Mouse (Mus musculus) liver, adult 2 months (tissue): ENCODE measurements around the gene Nbl1. TPM values are rescaled to one million over a fixed set of nuclear protein-coding genes. Genes with fewer than 3 reads are reported as not detected.
A peak's percentile ranks its signal among the peaks of the same experiment; 100 is the strongest.

Source experiments
- DNase-seq: peaks from one replicate; pipeline ENCODE4 v3.0.0-alpha.2; 2011; ENCODE audit warnings: low read depth, low spot score; ENCODE audit errors: extremely low read depth
- H3K27ac ChIP-seq: fragments of 200-500 bp; replicated peaks from 2 replicates; pipeline ENCODE4 v1.5.1; 2012; ENCODE audit warnings: low read depth, mild to moderate bottlenecking, control low read depth, inconsistent platforms, low read length; ENCODE audit not compliant: insufficient read depth
- H3K27me3 ChIP-seq: fragments of 200-500 bp; 2 replicates; pipeline ENCODE4 v1.6.1; 2012; ENCODE audit warnings: mild to moderate bottlenecking, moderate library complexity, low read length, inconsistent platforms; ENCODE audit not compliant: control insufficient read depth, insufficient read depth
- H3K36me3 ChIP-seq: fragments of 200-500 bp; 2 replicates; pipeline ENCODE4 v1.6.1; 2012; ENCODE audit warnings: low read length, inconsistent platforms; ENCODE audit not compliant: control insufficient read depth, insufficient read depth
- H3K4me1 ChIP-seq: fragments of 200-500 bp; 2 replicates; pipeline ENCODE4 v1.6.1; 2011; ENCODE audit warnings: low read length; ENCODE audit not compliant: control insufficient read depth, insufficient read depth
- H3K4me3 ChIP-seq: fragments of 200-500 bp; 2 replicates; pipeline ENCODE4 v1.5.1; 2011; ENCODE audit warnings: low read depth, mild to moderate bottlenecking, control low read depth, low read length, moderate library complexity; ENCODE audit not compliant: insufficient read depth
- H3K79me2 ChIP-seq: fragments of 200-500 bp; 2 replicates; pipeline ENCODE4 v1.6.1; 2012; ENCODE audit warnings: inconsistent platforms, mild to moderate bottlenecking, low read length, moderate library complexity; ENCODE audit not compliant: control insufficient read depth, insufficient read depth
- H3K9ac ChIP-seq: fragments of 200-500 bp; 2 replicates; pipeline ENCODE4 v1.6.1; 2012; ENCODE audit warnings: low read depth, mild to moderate bottlenecking, control low read depth, inconsistent platforms, low read length
- CTCF ChIP-seq: fragments of 200-500 bp; IDR thresholded peaks from 2 replicates; pipeline ENCODE4 v1.5.1; 2011; ENCODE audit warnings: low read depth, low read length, control low read depth
- POLR2A ChIP-seq: fragments of 200-500 bp; IDR thresholded peaks from 2 replicates; pipeline ENCODE4 v1.6.1; 2011; ENCODE audit warnings: low read length, control low read depth; ENCODE audit not compliant: insufficient read depth; ENCODE audit errors: extremely low read depth
- WGBS: fragments of 180-500 bp; shearing (Covaris S2); methylation state at CpG from one replicate; pipeline ENCODE4 v1.1.7; 2018; 5-methylcytosine and 5-hydroxymethylcytosine counted together
- polyA plus RNA-seq: library from polyadenylated mRNA; depleted of rRNA; stranded (reverse); fragments of >200 nt; gene quantifications from 2 replicates; pipeline ENCODE4 v1.2.3, GENCODE M21; 2012
- total RNA-seq: library from RNA; depleted of rRNA; stranded (reverse); fragments of >200 nt; gene quantifications from 2 replicates; pipeline ENCODE4 v1.2.3, GENCODE M21; 2014

Gene Nbl1
- total and polyA plus RNA-seq, 2 experiments = 0.37 to 1.1 TPM

GRCm38 (mm10) chr4:139095406-139095805 is 2.6 kb upstream of the Nbl1 start:
- DNase-seq = no peak
- H3K79me2 ChIP-seq = no peaks in the 10 kb centered on the region
- H3K36me3 ChIP-seq = no peaks in the 10 kb centered on the region
- H3K9ac ChIP-seq = no peak overlapping the region
- H3K4me3 ChIP-seq = no peak overlapping the region
- H3K27ac ChIP-seq = no peak overlapping the region
- 64% methylated on average over 1 of the region's 1 CpGs for WGBS
- H3K27me3 ChIP-seq = peaks cover 6% of the 10 kb centered on the region
- H3K4me1 ChIP-seq = no peaks in the 10 kb centered on the region
- TF ChIP-seq POLR2A = no peak
- TF ChIP-seq CTCF = no peak

- TF ChIP-seq POLR2A (no peak), CTCF (no peak)
- Histone ChIP-seq H3K27ac (no peak overlapping the region), H3K36me3 (no peaks in the 10 kb centered on the region), H3K4me1 (no peaks in the 10 kb centered on the region), H3K27me3 (peaks cover 6% of the 10 kb centered on the region), H3K9ac (no peak overlapping the region), H3K4me3 (peak overlapping the region; percentile 25; the same call in 1 of the 2 replicates), H3K79me2 (no peaks in the 10 kb centered on the region)
- WGBS = 45% methylated on average over 13 of the region's 13 CpGs
- DNase-seq = no peak
Observed at GRCm38 (mm10) chr4:139093196-139093530, 370 bp upstream of the Nbl1 start.

- no peaks in the 10 kb centered on the region for H3K4me1 ChIP-seq
- 19% methylated on average over 28 of the region's 28 CpGs for WGBS
- no peak for DNase-seq
- H3K79me2 ChIP-seq = no peaks in the 10 kb centered on the region
- no peak overlapping the region for H3K9ac ChIP-seq
- H3K27ac ChIP-seq = no peak overlapping the region
- H3K4me3 ChIP-seq = peak overlapping the region; percentile 20; the same call in 1 of the 2 replicates
- TF ChIP-seq POLR2A = no peak
- peaks cover 6% of the 10 kb centered on the region for H3K27me3 ChIP-seq
- no peaks in the 10 kb centered on the region for H3K36me3 ChIP-seq
Observed at GRCm38 (mm10) chr4:139091478-139092355, 1.1 kb downstream of the Nbl1 start.

- Histone ChIP-seq H3K9ac (no peak overlapping the region), H3K36me3 (no peaks in the 10 kb centered on the region), H3K79me2 (no peaks in the 10 kb centered on the region), H3K27me3 (peaks cover 6% of the 10 kb centered on the region), H3K4me1 (no peaks in the 10 kb centered on the region), H3K27ac (no peak overlapping the region), H3K4me3 (no peak overlapping the region)
- no peak for TF ChIP-seq POLR2A
- DNase-seq = no peak
- WGBS = 72% methylated on average over 7 of the region's 7 CpGs
Observed at GRCm38 (mm10) chr4:139091066-139091465, 1.7 kb downstream of the Nbl1 start.

GRCm38 (mm10) chr4:139090303-139090940 is 2.4 kb downstream of the Nbl1 start:
- Histone ChIP-seq H3K27me3 (peaks cover 6% of the 10 kb centered on the region), H3K36me3 (no peaks in the 10 kb centered on the region), H3K4me3 (no peak overlapping the region), H3K79me2 (no peaks in the 10 kb centered on the region), H3K9ac (no peak overlapping the region), H3K27ac (no peak overlapping the region), H3K4me1 (no peaks in the 10 kb centered on the region)
- WGBS = 53% methylated on average over 15 of the region's 15 CpGs
- DNase-seq = no peak
- TF ChIP-seq CTCF (no peak), POLR2A (no peak)

- Histone ChIP-seq H3K4me3 (no peak overlapping the region), H3K27me3 (peaks cover 9% of the 10 kb centered on the region), H3K79me2 (no peaks in the 10 kb centered on the region), H3K36me3 (no peaks in the 10 kb centered on the region), H3K4me1 (no peaks in the 10 kb centered on the region), H3K27ac (no peak overlapping the region), H3K9ac (no peak overlapping the region)
- no peak for DNase-seq
- TF ChIP-seq POLR2A (no peak), CTCF (no peak)
- WGBS = 72% methylated on average over 9 of the region's 9 CpGs
Observed at GRCm38 (mm10) chr4:139088982-139089671, 3.7 kb downstream of the Nbl1 start.
